Mouse (Mus musculus): ENCODE results near the gene Scn2a. TPM values are rescaled to one million over a fixed set of nuclear protein-coding genes. Genes with fewer than 3 reads are reported as not detected.

Gene Scn2a
- total RNA-seq (2023), result not detected

GRCm38 (mm10) chr2:65620556-65621166, at the start of gene Scn2a:
TSS of gene Scn2a (plus strand) at chr2:65620771.

Other genes with a start within 250 kb of the Scn2a start
- gene Scn3a, start 53.1 kb upstream of the Scn2a start, total RNA-seq (2023), result not detected
- not detected for gene Csrnp3, start 225.0 kb downstream of the Scn2a start, total RNA-seq (2023)

All from CD4-positive naive resting alpha-beta T cell, adult 57 days (primary cell).